Mouse (Mus musculus) intestine, postnatal 0 days (tissue): Measurements from ENCODE around the gene Etv3. TPM values are rescaled to one million over a fixed set of nuclear protein-coding genes. Genes with fewer than 3 reads are reported as not detected.

Source experiments
- ATAC-seq: fragments of 200-750 bp; cut with Nextera tagmentation; 2 replicates; pipeline ENCODE4 v1.8.0; 2017; ENCODE audit warnings: mild to moderate bottlenecking, moderate TSS enrichment, moderate library complexity
- H3K27ac ChIP-seq: fragments of 300-500 bp; sonication (generic); 2 replicates; pipeline ENCODE4 v1.5.1; 2014; ENCODE audit warnings: mild to moderate bottlenecking, low read depth, low read length, moderate library complexity
- H3K27me3 ChIP-seq: fragments of 300-500 bp; sonication (generic); replicated peaks from 2 replicates; pipeline ENCODE4 v1.6.1; 2014; ENCODE audit warnings: low read length, mixed read lengths; ENCODE audit not compliant: control insufficient read depth, insufficient read depth
- H3K36me3 ChIP-seq: fragments of 300-500 bp; sonication (generic); 2 replicates; pipeline ENCODE4 v1.6.1; 2014; ENCODE audit warnings: mild to moderate bottlenecking, moderate library complexity; ENCODE audit not compliant: control insufficient read depth, insufficient read depth
- H3K4me1 ChIP-seq: fragments of 300-500 bp; sonication (generic); replicated peaks from 2 replicates; pipeline ENCODE4 v1.6.1; 2014; ENCODE audit warnings: antibody characterized with exemption, low read length, mixed read lengths; ENCODE audit not compliant: control insufficient read depth, insufficient read depth
- H3K4me2 ChIP-seq: fragments of 300-500 bp; sonication (generic); replicated peaks from 2 replicates; pipeline ENCODE4 v1.6.1; 2014; ENCODE audit warnings: low read depth, mild to moderate bottlenecking, moderate library complexity
- H3K4me3 ChIP-seq: fragments of 300-500 bp; sonication (generic); 2 replicates; pipeline ENCODE4 v1.5.1; 2014; ENCODE audit warnings: low read depth, low read length
- H3K9ac ChIP-seq: fragments of 300-500 bp; sonication (generic); 2 replicates; pipeline ENCODE4 v1.6.1; 2014; ENCODE audit warnings: mild to moderate bottlenecking, low read depth, low read length
- H3K9me3 ChIP-seq: fragments of 300-500 bp; sonication (generic); 2 replicates; pipeline ENCODE4 v1.6.1; 2016; ENCODE audit warnings: mixed run types; ENCODE audit not compliant: control insufficient read depth
- CTCF ChIP-seq: sonication (generic); IDR thresholded peaks from 2 replicates; pipeline ENCODE4 v1.5.1; 2016; ENCODE audit warnings: low read depth, mild to moderate bottlenecking, control low read depth, antibody characterized with exemption, moderate library complexity
- WGBS: fragments of 180-500 bp; shearing (Covaris S2); extraction: QIAGEN DNeasy Blood & Tissue Kit; methylation state at CpG from one replicate; pipeline ENCODE4 v1.1.7; 2014; 5-methylcytosine and 5-hydroxymethylcytosine counted together
- polyA plus RNA-seq: library from polyadenylated mRNA; unstranded; fragments of >200 nt; fragmentation: Nextera tagmentation; extraction: Ambion mirVana; gene quantifications from 2 replicates; pipeline ENCODE4 v1.2.1, GENCODE M21; 2015

The Etv3 gene
- polyA plus RNA-seq, 1 experiment from 2014 or later = 9.5 TPM

- ATAC-seq = no peak
- no peak for TF ChIP-seq CTCF
- 91% methylated on average over 5 of the region's 5 CpGs for WGBS
These were observed 43.5 kb downstream of the Etv3 start for GRCm38 (mm10) chr3:87568681-87569080.

DNA sequence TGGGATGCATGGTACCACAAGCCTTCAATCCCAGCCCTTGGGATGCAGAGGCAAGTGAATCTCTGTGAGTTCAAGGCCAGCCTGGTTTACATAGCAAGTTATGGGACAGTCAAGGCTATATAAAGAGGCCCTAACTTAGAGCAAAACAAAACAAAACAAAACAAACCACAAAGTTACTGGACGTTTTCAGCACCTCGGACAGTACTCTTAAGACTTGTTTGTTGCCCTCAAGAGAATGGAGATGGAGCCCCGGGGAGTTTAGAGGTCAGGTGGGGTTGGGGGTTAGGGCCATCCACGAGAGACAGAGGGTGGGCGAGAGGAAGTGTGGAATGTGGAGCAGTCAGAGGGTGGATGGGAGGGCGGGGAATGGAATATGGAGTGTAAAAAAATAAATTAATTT, 50.6 kb downstream of the Etv3 start:
- no peak for ATAC-seq
- H3K4me3 ChIP-seq = no peak overlapping the region
- H3K27ac ChIP-seq = no peak overlapping the region
- H3K9ac ChIP-seq = no peak overlapping the region
- no peaks in the 10 kb centered on the region for H3K4me1 ChIP-seq
- no peak for TF ChIP-seq CTCF
- H3K4me2 ChIP-seq = no peak overlapping the region
- H3K36me3 ChIP-seq = no peaks in the 10 kb centered on the region
- H3K9me3 ChIP-seq = peaks cover under 1% of the 10 kb centered on the region; the same call in 1 of the 2 replicates
- H3K27me3 ChIP-seq = no peaks in the 10 kb centered on the region
- 29% methylated on average over 6 of the region's 6 CpGs for WGBS

More at GRCm38 (mm10) chr3:87568681-87569080, 43.5 kb downstream of the Etv3 start:
- H3K9me3 ChIP-seq = no peaks in the 10 kb centered on the region
- peaks cover 2% of the 10 kb centered on the region; the same call in 1 of the 2 replicates for H3K4me1 ChIP-seq
- H3K27ac ChIP-seq = no peak overlapping the region
- no peaks in the 10 kb centered on the region for H3K36me3 ChIP-seq
- no peaks in the 10 kb centered on the region for H3K27me3 ChIP-seq
- H3K4me2 ChIP-seq = no peak overlapping the region
- H3K9ac ChIP-seq = no peak overlapping the region
- no peak overlapping the region for H3K4me3 ChIP-seq

DNA sequence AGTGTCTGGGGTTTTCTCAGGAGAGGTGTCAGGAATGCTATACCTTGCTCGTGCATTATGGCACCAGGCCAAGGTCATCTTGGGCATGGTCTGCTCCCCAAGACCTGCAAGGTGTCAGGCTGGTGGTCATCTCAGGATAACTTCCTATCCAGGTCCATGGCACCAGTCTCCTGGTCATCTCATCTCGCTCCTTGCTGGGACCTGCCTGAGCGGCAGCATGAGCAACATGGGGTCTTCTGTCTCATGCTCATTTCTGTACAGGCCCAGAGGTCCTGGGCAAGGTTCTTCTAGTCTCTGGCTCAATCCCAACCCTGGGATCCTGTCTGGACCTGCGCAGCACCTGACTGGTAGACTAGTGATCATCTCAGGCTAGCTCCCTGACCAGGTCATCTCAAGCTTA, 57.1 kb downstream of the Etv3 start:
- Histone ChIP-seq H3K4me1 (no peaks in the 10 kb centered on the region), H3K4me3 (no peak overlapping the region), H3K27ac (no peak overlapping the region), H3K27me3 (no peaks in the 10 kb centered on the region), H3K36me3 (no peaks in the 10 kb centered on the region), H3K9ac (no peak overlapping the region), H3K9me3 (peaks cover 4% of the 10 kb centered on the region; the same call in 1 of the 2 replicates), H3K4me2 (no peak overlapping the region)
- no peak for ATAC-seq
- no peak for TF ChIP-seq CTCF
- WGBS = 86% methylated on average over 4 of the region's 4 CpGs

Other genes starting within 250 kb of the Etv3 start
- not detected in 2 replicates for gene Cd5l, start 167.5 kb upstream of the Etv3 start, polyA plus RNA-seq
- 0.25 and 0.59 TPM in 2 replicates for gene Fcrl1, start 149.0 kb upstream of the Etv3 start, polyA plus RNA-seq
- gene Fcrl5, start 89.6 kb upstream of the Etv3 start, polyA plus RNA-seq = not detected in 2 replicates
- 6.5 and 7.6 TPM in 2 replicates for gene Arhgef11, start 92.2 kb downstream of the Etv3 start, polyA plus RNA-seq
- gene Lrrc71, start 223.2 kb downstream of the Etv3 start, polyA plus RNA-seq = 0.23 and 0.34 TPM in 2 replicates